ENCODE assay signal across 9 mouse cellular contexts in the genomic region with DNA sequence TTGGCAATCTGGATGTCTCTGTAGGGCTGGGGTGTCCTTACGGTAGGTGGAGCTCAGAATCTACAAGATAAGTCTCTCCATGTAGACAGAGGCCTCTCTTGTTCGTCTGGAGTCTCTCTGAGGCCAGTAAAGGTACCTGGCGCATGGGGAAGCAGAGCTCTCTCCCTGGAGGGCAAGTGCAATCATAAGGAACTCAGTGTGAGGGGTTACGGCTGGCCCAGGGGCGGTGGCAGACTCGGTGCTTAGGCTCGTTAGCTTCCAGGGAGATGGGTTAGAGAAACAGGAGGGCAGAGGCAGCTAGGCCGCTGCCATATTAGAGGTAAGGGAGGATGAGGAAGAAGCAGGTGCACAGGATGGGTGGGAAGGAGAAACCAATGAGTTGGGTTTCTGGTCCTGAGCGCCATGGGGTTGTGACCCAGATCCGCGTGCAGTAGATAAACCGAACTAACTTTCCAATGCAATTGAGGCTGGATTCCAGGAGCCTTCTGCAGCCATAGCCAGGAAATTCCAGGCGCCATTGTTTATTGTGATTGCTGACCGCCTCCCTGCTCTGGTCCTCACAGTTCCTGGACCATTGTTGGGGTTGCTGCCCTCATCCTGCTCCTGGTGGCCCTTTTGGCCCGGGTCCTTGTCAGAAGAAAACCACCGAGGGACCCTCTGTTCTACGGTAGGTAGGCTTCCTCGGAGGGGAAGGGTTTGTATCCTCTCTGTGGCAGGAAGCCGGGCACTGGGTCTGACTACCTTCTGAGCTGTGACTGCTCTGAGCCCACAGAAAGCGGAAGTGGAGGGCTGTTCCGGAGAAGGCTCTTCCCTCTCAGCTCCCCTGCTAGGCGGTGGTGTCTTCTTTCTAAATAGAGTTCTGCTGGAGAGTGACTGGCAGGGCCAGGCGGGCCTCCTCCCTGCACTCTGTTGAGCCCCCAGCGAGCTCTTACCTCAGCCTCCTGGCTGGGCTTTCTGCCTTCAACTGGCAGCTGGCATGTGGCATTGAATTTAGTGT. TPM values are rescaled to one million over a fixed set of nuclear protein-coding genes. Genes with fewer than 3 reads are reported as not detected.
A peak's percentile ranks its signal among the peaks of the same experiment; 100 is the strongest.
DNase-seq lines count a peak whose midpoint lies in the region; ATAC-seq and TF ChIP-seq lines count a peak whose summit lies in the region.
"Had no signal": no experiment of that assay in that cellular context is flagged by ENCODE, and none has a peak within 500 bp of the region (broad histone marks: within the 10 kb centered on the region; RNA-seq: fewer than 3 reads in every experiment).

No protein-coding gene starts in this region.

- TF ChIP-seq CTCF in gastrocnemius, adult 2 months (IDR thresholded peaks at IDR 0.05): no peak

- peak overlapping the region; percentile 75 for H3K27ac ChIP-seq in gastrocnemius, adult 2 months

- peak; percentile 63 for DNase-seq in layer of hippocampus, adult 9-11 months
- DNase-seq in layer of hippocampus, postnatal 36 days: no peak
- peak; percentile 82 for DNase-seq in gastrocnemius, adult 2 months
- peak; percentile 35 to 60 for DNase-seq in kidney, postnatal 25 days
- no peak for DNase-seq in urinary bladder, adult 18-20 months (ENCODE audit: low spot score in 2 of 2)
- no peak for DNase-seq in left cerebral cortex, adult 9 months (ENCODE audit: low spot score in 2 of 2)
- DNase-seq in adrenal gland, adult 18-20 months (ENCODE audit: low spot score in 2 of 2): no peak

- intact Hi-C loops in gastrocnemius, adult 2 months (cut with DNase I): loop anchor here (5.0 kb wide), 1 partner anchor 76 kb away; the partner anchor contains the start of gene 3110040N11Rik

- ATAC-seq in megakaryocyte progenitor cell, adult 5-6 weeks (replicated peaks; ENCODE audit: poor library complexity): peak; percentile 47

- H3K4me3 ChIP-seq in gastrocnemius, adult 2 months: peak overlapping the region; percentile 59

RNA-seq across cellular contexts. Expression of gene Tm6sf1, which starts 4.1 kb away (rescaled TPM):
- 10 to 100 TPM; 14.3 to 15.0 TPM for total RNA-seq in layer of hippocampus, postnatal 36 days (2021)
- 10 to 100 TPM in 1 of 2 experiments, 1 to 10 TPM in 1; 5.8 to 13.1 TPM for total RNA-seq in gastrocnemius, adult 2 months (2021)
- total RNA-seq in megakaryocyte progenitor cell, adult 5-6 weeks (2015): 186 and 194 TPM in 2 replicates
- 159 and 203 TPM in 2 replicates for total RNA-seq in megakaryocyte progenitor cell, adult 5-6 weeks (2017)
- total RNA-seq in adrenal gland, adult 18-20 months (2021): 10 to 100 TPM; 17.2 to 23.0 TPM

RNA-seq across cellular contexts. Expression of gene Gm10160, which starts 7.3 kb away (rescaled TPM):
- total RNA-seq in layer of hippocampus, postnatal 36 days (2021): not detected
- total RNA-seq in gastrocnemius, adult 2 months (2021): not detected
- total RNA-seq in megakaryocyte progenitor cell, adult 5-6 weeks (2015): not detected in 2 replicates
- total RNA-seq in megakaryocyte progenitor cell, adult 5-6 weeks (2017): not detected in 2 replicates
- not detected for total RNA-seq in adrenal gland, adult 18-20 months (2021)
- total RNA-seq: left cerebral cortex, postnatal 14 days had no signal

RNA-seq across cellular contexts. Expression of gene Btbd1, which starts 33.7 kb away (rescaled TPM):
- 100 to 1,000 TPM; 103 to 117 TPM for total RNA-seq in layer of hippocampus, postnatal 36 days (2021)
- total RNA-seq in gastrocnemius, adult 2 months (2021): 100 to 1,000 TPM; 145 to 194 TPM
- total RNA-seq in megakaryocyte progenitor cell, adult 5-6 weeks (2015): 55.0 and 59.1 TPM in 2 replicates
- 70.8 and 105 TPM in 2 replicates for total RNA-seq in megakaryocyte progenitor cell, adult 5-6 weeks (2017)
- total RNA-seq in adrenal gland, adult 18-20 months (2021): 100 to 1,000 TPM; 118 to 124 TPM

Comparison
In these comparisons a context has a peak if more than half of its experiments do, and no peak if none do; other contexts are left out.
1. DNase-seq: peak in layer of hippocampus, adult 9-11 months (single experiment), gastrocnemius, adult 2 months (single experiment) and kidney, postnatal 25 days (2 of 2); none in layer of hippocampus, postnatal 36 days (0 of 2), urinary bladder, adult 18-20 months (0 of 2), left cerebral cortex, adult 9 months (0 of 2) and adrenal gland, adult 18-20 months (0 of 2).
2. RNA of gene Tm6sf1, which starts 4.1 kb away (total RNA-seq): 159 to 203 TPM in megakaryocyte progenitor cell, adult 5-6 weeks; 17.2 to 23.0 TPM in adrenal gland, adult 18-20 months, 14.3 to 15.0 TPM in layer of hippocampus, postnatal 36 days and 5.8 to 13.1 TPM in gastrocnemius, adult 2 months; every median in the first group is over 4 times any median in the second.